Mouse (Mus musculus): ENCODE results near the gene Gipc3. TPM values are rescaled to one million over a fixed set of nuclear protein-coding genes. Genes with fewer than 3 reads are reported as not detected.

Gipc3 gene
- polyA plus RNA-seq, 2 experiments: 0.01 TPM; not detected in 1

DNA sequence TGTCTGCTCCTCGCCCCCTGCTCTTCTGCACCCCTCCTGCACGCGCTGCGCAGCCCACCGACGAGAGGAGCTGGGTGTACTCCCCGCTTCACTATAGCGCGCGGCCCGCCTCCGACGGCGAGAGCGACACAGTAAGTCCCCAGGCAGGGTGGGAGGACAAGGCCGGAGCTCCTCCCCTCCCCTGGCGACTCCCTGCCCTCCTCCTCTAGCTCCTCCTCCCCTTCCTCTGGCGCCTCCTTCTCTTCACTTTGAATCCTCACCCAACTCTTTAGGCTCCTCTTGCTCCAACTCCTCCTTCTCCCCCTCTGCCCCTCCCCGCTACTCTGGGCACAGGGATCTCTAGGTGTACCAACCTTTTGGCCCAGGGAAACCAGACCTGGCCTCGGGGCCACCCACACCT, 25.8 kb downstream of the Gipc3 start:
- Histone ChIP-seq H3K36me3 (replicated peaks; ENCODE audit: control insufficient read depth, insufficient read depth, low read depth) (peaks cover 5% of the 10 kb centered on the region; the same call in 1 of the 2 replicates), H3K9me3 (ENCODE audit: control insufficient read depth, low read length) (no peaks in the 10 kb centered on the region), H3K27me3 (ENCODE audit: control insufficient read depth, insufficient read depth, low read length) (no peaks in the 10 kb centered on the region), H3K27ac (no peak overlapping the region), H3K4me2 (ENCODE audit: low read depth) (peak overlapping the region; percentile 61), H3K9ac (replicated peaks) (0 out of 2 replicates have a peak overlapping the region, but pooled peaks have one; percentile 23), H3K4me3 (ENCODE audit: insufficient read depth in 1 of 2, low read depth in 2 of 2, low read length in 2 of 2) (peak overlapping the region in 1 of 2 experiments; percentile 20; a peak in 1 of 4 replicates), H3K4me1 (replicated peaks; ENCODE audit: control insufficient read depth in 2 of 2, insufficient read depth in 2 of 2, low read length in 1 of 2) (peaks cover 11 to 12% of the 10 kb centered on the region in 2 experiments)
- DNase-seq (ENCODE audit: low read depth in 3 of 3, low spot score in 3 of 3) (peak in 1 of 3 experiments; percentile 54), ATAC-seq (ENCODE audit: insufficient read depth) (no peak)
- 20% methylated on average over 20 of the region's 20 CpGs for WGBS (ENCODE audit: insufficient replicate concordance)
- no peak for TF ChIP-seq CTCF (IDR thresholded peaks at IDR 0.05; ENCODE audit: low read depth)
- no peak for TF ChIP-seq EP300 (IDR thresholded peaks at IDR 0.05; ENCODE audit: low read depth)

GRCm38 (mm10) chr10:81316338-81317060, 26.6 kb downstream of the Gipc3 start:
- no peaks in the 10 kb centered on the region for H3K27me3 ChIP-seq (ENCODE audit: control insufficient read depth, insufficient read depth, low read length)
- no peaks in the 10 kb centered on the region for H3K9me3 ChIP-seq (ENCODE audit: control insufficient read depth, low read length)
- H3K4me3 ChIP-seq (ENCODE audit: insufficient read depth in 1 of 2, low read depth in 2 of 2, low read length in 2 of 2): no peak overlapping the region
- peaks cover 9% of the 10 kb centered on the region for H3K36me3 ChIP-seq (replicated peaks; ENCODE audit: control insufficient read depth, insufficient read depth, low read depth)
- no peak overlapping the region for H3K9ac ChIP-seq (replicated peaks)
- DNase-seq (ENCODE audit: low read depth in 3 of 3, low spot score in 3 of 3): no peak
- 63% methylated on average over 16 of the region's 16 CpGs for WGBS (ENCODE audit: insufficient replicate concordance)
- H3K4me1 ChIP-seq (replicated peaks; ENCODE audit: control insufficient read depth in 2 of 2, insufficient read depth in 2 of 2, low read length in 1 of 2): peaks cover 10 to 11% of the 10 kb centered on the region in 2 experiments
- ATAC-seq (ENCODE audit: insufficient read depth): no peak
- TF ChIP-seq EP300 (IDR thresholded peaks at IDR 0.05; ENCODE audit: low read depth): no peak
- peak; percentile 65 for TF ChIP-seq CTCF (IDR thresholded peaks at IDR 0.05; ENCODE audit: low read depth)
- H3K27ac ChIP-seq: no peak overlapping the region
- H3K4me2 ChIP-seq (ENCODE audit: low read depth): peak overlapping the region; percentile 61

DNA sequence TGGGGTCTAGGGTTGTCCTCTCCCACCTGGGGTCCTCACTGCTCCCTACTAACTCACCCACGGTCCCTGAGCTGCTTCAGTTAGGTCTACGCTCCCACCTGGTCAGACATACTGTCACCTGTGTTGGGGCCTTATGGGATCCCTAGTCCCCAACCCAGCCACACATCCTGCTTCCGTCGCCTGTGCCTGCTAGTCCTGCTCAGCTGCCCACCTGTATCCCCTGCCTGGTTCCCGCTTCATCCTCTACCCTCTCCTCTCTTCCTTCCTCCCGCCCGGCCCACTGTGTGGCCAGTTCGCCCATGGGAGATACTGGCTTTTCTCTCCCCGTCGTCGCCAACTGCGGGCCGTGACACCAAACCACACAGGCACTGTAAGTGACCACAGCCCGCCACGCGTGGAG, 27.5 kb downstream of the Gipc3 start:
- Histone ChIP-seq H3K4me2 (ENCODE audit: low read depth) (no peak overlapping the region), H3K27ac (no peak overlapping the region), H3K27me3 (ENCODE audit: control insufficient read depth, insufficient read depth, low read length) (no peaks in the 10 kb centered on the region), H3K4me1 (replicated peaks; ENCODE audit: control insufficient read depth in 2 of 2, insufficient read depth in 2 of 2, low read length in 1 of 2) (peaks cover 10 to 11% of the 10 kb centered on the region in 2 experiments), H3K36me3 (replicated peaks; ENCODE audit: control insufficient read depth, insufficient read depth, low read depth) (peaks cover 10% of the 10 kb centered on the region), H3K9ac (replicated peaks) (no peak overlapping the region), H3K4me3 (ENCODE audit: insufficient read depth in 1 of 2, low read depth in 2 of 2, low read length in 2 of 2) (no peak overlapping the region), H3K9me3 (ENCODE audit: control insufficient read depth, low read length) (no peaks in the 10 kb centered on the region)
- 84% methylated on average over 16 of the region's 16 CpGs for WGBS (ENCODE audit: insufficient replicate concordance)
- ATAC-seq (ENCODE audit: insufficient read depth) (no peak), DNase-seq (ENCODE audit: low read depth in 3 of 3, low spot score in 3 of 3) (no peak)
- TF ChIP-seq CTCF (IDR thresholded peaks at IDR 0.05; ENCODE audit: low read depth) (no peak), EP300 (IDR thresholded peaks at IDR 0.05; ENCODE audit: low read depth) (no peak)

DNA sequence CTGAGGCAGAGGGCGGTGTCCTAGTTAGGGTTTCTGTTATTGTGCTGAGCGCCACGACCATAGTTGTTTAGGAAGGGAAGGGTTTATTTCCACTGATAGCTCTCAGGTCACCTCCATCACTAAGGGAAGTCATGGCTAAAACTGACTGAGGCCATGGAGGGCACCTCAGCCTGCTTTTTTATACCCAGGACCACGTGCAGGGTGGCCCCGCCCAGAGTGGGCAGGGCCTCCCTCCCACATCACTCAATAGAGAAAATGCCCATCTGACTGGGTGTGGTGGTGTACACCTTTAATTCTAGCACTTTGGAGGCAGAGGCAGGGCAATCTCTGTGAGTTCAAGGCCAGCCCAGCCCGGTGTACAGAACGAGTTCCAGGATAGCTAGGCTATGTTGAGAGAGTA, 28.9 kb downstream of the Gipc3 start:
- H3K36me3 ChIP-seq (replicated peaks; ENCODE audit: control insufficient read depth, insufficient read depth, low read depth): peaks cover 13% of the 10 kb centered on the region
- peaks cover 1 to 5% of the 10 kb centered on the region in 2 experiments; a peak in 3 of 4 replicates for H3K4me1 ChIP-seq (replicated peaks; ENCODE audit: control insufficient read depth in 2 of 2, insufficient read depth in 2 of 2, low read length in 1 of 2)
- ATAC-seq (ENCODE audit: insufficient read depth) (no peak), DNase-seq (ENCODE audit: low read depth in 3 of 3, low spot score in 3 of 3) (no peak)
- no peak overlapping the region for H3K4me3 ChIP-seq (ENCODE audit: insufficient read depth in 1 of 2, low read depth in 2 of 2, low read length in 2 of 2)
- no peak for TF ChIP-seq EP300 (IDR thresholded peaks at IDR 0.05; ENCODE audit: low read depth)
- no peak for TF ChIP-seq CTCF (IDR thresholded peaks at IDR 0.05; ENCODE audit: low read depth)
- 72% methylated on average over 7 of the region's 7 CpGs for WGBS (ENCODE audit: insufficient replicate concordance)
- no peaks in the 10 kb centered on the region for H3K9me3 ChIP-seq (ENCODE audit: control insufficient read depth, low read length)
- no peak overlapping the region for H3K27ac ChIP-seq
- H3K27me3 ChIP-seq (ENCODE audit: control insufficient read depth, insufficient read depth, low read length): no peaks in the 10 kb centered on the region
- no peak overlapping the region for H3K9ac ChIP-seq (replicated peaks)
- H3K4me2 ChIP-seq (ENCODE audit: low read depth): no peak overlapping the region

GRCm38 (mm10) chr10:81313581-81313980, 29.5 kb downstream of the Gipc3 start:
- Histone ChIP-seq H3K4me3 (ENCODE audit: insufficient read depth in 1 of 2, low read depth in 2 of 2, low read length in 2 of 2) (no peak overlapping the region), H3K4me2 (ENCODE audit: low read depth) (no peak overlapping the region), H3K27ac (no peak overlapping the region), H3K9me3 (ENCODE audit: control insufficient read depth, low read length) (no peaks in the 10 kb centered on the region), H3K36me3 (replicated peaks; ENCODE audit: control insufficient read depth, insufficient read depth, low read depth) (peaks cover 13% of the 10 kb centered on the region), H3K27me3 (ENCODE audit: control insufficient read depth, insufficient read depth, low read length) (no peaks in the 10 kb centered on the region), H3K4me1 (replicated peaks; ENCODE audit: control insufficient read depth in 2 of 2, insufficient read depth in 2 of 2, low read length in 1 of 2) (peaks cover 1 to 4% of the 10 kb centered on the region in 2 experiments; a peak in 2 of 4 replicates), H3K9ac (replicated peaks) (no peak overlapping the region)
- no peak for TF ChIP-seq CTCF (IDR thresholded peaks at IDR 0.05; ENCODE audit: low read depth)
- no peak for TF ChIP-seq EP300 (IDR thresholded peaks at IDR 0.05; ENCODE audit: low read depth)
- ATAC-seq (ENCODE audit: insufficient read depth) (no peak), DNase-seq (ENCODE audit: low read depth in 3 of 3, low spot score in 3 of 3) (no peak)
- 83% methylated on average over 13 of the region's 13 CpGs for WGBS (ENCODE audit: insufficient replicate concordance)

All from liver, embryonic 14.5 days (tissue).